Mouse (Mus musculus) kidney, embryonic 16.5 days (tissue): ENCODE data around the gene Prkag2. TPM values are rescaled to one million over a fixed set of nuclear protein-coding genes. Genes with fewer than 3 reads are reported as not detected.

Source experiments
- ATAC-seq: fragments of 200-750 bp; cut with Nextera tagmentation; 2 replicates; pipeline ENCODE4 v1.8.0; 2017; ENCODE audit warnings: moderate TSS enrichment; ENCODE audit not compliant: low FRiP score, low TSS enrichment
- H3K27ac ChIP-seq: fragments of 300-500 bp; sonication (generic); 2 replicates; pipeline ENCODE4 v1.5.1; 2014; ENCODE audit warnings: low read length
- H3K27me3 ChIP-seq: fragments of 300-500 bp; sonication (generic); 2 replicates; pipeline ENCODE4 v1.6.1; 2014; ENCODE audit warnings: low read length, control low read depth, mixed read lengths; ENCODE audit not compliant: insufficient read depth
- H3K36me3 ChIP-seq: fragments of 300-500 bp; sonication (generic); 2 replicates; pipeline ENCODE4 v1.6.1; 2014; ENCODE audit warnings: low read length, control low read depth, mixed read lengths; ENCODE audit not compliant: insufficient read depth
- H3K4me1 ChIP-seq: fragments of 300-500 bp; sonication (generic); 2 replicates; pipeline ENCODE4 v1.6.1; 2014; ENCODE audit warnings: low read length, control low read depth, mixed read lengths; ENCODE audit not compliant: insufficient read depth
- H3K4me2 ChIP-seq: fragments of 300-500 bp; sonication (generic); replicated peaks from 2 replicates; pipeline ENCODE4 v1.6.1; 2014; ENCODE audit warnings: low read depth, low read length
- H3K4me3 ChIP-seq: fragments of 300-500 bp; sonication (generic); 2 replicates; pipeline ENCODE4 v1.5.1; 2014; ENCODE audit warnings: mild to moderate bottlenecking, low read length
- H3K9ac ChIP-seq: fragments of 300-500 bp; sonication (generic); replicated peaks from 2 replicates; pipeline ENCODE4 v1.6.1; 2014; ENCODE audit warnings: low read length
- H3K9me3 ChIP-seq: fragments of 300-500 bp; sonication (generic); 2 replicates; pipeline ENCODE4 v1.6.1; 2016; ENCODE audit warnings: low read length, control low read depth
- WGBS: fragments of 180-500 bp; shearing (Covaris S2); extraction: QIAGEN DNeasy Blood & Tissue Kit; methylation state at CpG from one replicate; pipeline ENCODE4 v1.1.7; 2014; 5-methylcytosine and 5-hydroxymethylcytosine counted together
- polyA plus RNA-seq: library from polyadenylated mRNA; unstranded; fragments of >200 nt; fragmentation: Nextera tagmentation; extraction: Ambion mirVana; gene quantifications from 2 replicates; pipeline ENCODE4 v1.2.1, GENCODE M21; 2015

The Prkag2 gene
- polyA plus RNA-seq, 1 experiment from 2014 or later: 43.4 TPM

GRCm38 (mm10) chr5:24841662-24842273, 258.7 kb downstream of the Prkag2 start:
- no peaks in the 10 kb centered on the region for H3K27me3 ChIP-seq
- peaks cover 34% of the 10 kb centered on the region for H3K4me1 ChIP-seq
- peak overlapping the region; percentile 96 for H3K4me3 ChIP-seq
- no peaks in the 10 kb centered on the region for H3K9me3 ChIP-seq
- peak overlapping the region; percentile 76 for H3K4me2 ChIP-seq
- WGBS: 0% methylated on average over 49 of the region's 50 CpGs
- peak overlapping the region; percentile 100 for H3K27ac ChIP-seq
- peak overlapping the region; percentile 98 for H3K9ac ChIP-seq
- H3K36me3 ChIP-seq: no peaks in the 10 kb centered on the region
- peak; percentile 17 for ATAC-seq

- Histone ChIP-seq H3K9me3 (no peaks in the 10 kb centered on the region), H3K4me3 (peak overlapping the region; percentile 96), H3K4me2 (peak overlapping the region; percentile 76), H3K9ac (peak overlapping the region; percentile 98), H3K4me1 (peaks cover 38% of the 10 kb centered on the region), H3K27ac (no peak overlapping the region), H3K36me3 (no peaks in the 10 kb centered on the region), H3K27me3 (no peaks in the 10 kb centered on the region)
- 6% methylated on average over 11 of the region's 11 CpGs for WGBS
- ATAC-seq: no peak
Measured at GRCm38 (mm10) chr5:24840975-24841431, 259.4 kb downstream of the Prkag2 start.

GRCm38 (mm10) chr5:24834491-24834890, 266.0 kb downstream of the Prkag2 start:
- no peak for ATAC-seq
- no peaks in the 10 kb centered on the region for H3K9me3 ChIP-seq
- H3K9ac ChIP-seq: no peak overlapping the region
- peaks cover 19% of the 10 kb centered on the region; the same call in 1 of the 2 replicates for H3K4me1 ChIP-seq
- WGBS: 72% methylated on average over 5 of the region's 5 CpGs
- H3K4me2 ChIP-seq: no peak overlapping the region
- H3K4me3 ChIP-seq: no peak overlapping the region
- H3K27ac ChIP-seq: no peak overlapping the region
- H3K27me3 ChIP-seq: no peaks in the 10 kb centered on the region
- no peaks in the 10 kb centered on the region for H3K36me3 ChIP-seq

- no peaks in the 10 kb centered on the region for H3K36me3 ChIP-seq
Measured at GRCm38 (mm10) chr5:24831912-24832311, 268.5 kb downstream of the Prkag2 start.

GRCm38 (mm10) chr5:24828446-24828845, 272.0 kb downstream of the Prkag2 start:
- ATAC-seq: no peak
- H3K36me3 ChIP-seq: no peaks in the 10 kb centered on the region
- no peaks in the 10 kb centered on the region for H3K9me3 ChIP-seq
- no peaks in the 10 kb centered on the region for H3K27me3 ChIP-seq
- H3K27ac ChIP-seq: no peak overlapping the region
- no peak overlapping the region for H3K4me2 ChIP-seq
- H3K4me1 ChIP-seq: peaks cover 41% of the 10 kb centered on the region
- H3K9ac ChIP-seq: no peak overlapping the region
- H3K4me3 ChIP-seq: no peak overlapping the region
- WGBS: 91% methylated on average over 3 of the region's 3 CpGs

More at GRCm38 (mm10) chr5:24831912-24832311, 268.5 kb downstream of the Prkag2 start:
- no peaks in the 10 kb centered on the region for H3K9me3 ChIP-seq
- H3K4me3 ChIP-seq: no peak overlapping the region
- H3K4me1 ChIP-seq: peaks cover 17% of the 10 kb centered on the region; the same call in 1 of the 2 replicates
- ATAC-seq: no peak
- H3K4me2 ChIP-seq: no peak overlapping the region
- WGBS: 82% methylated on average over 3 of the region's 3 CpGs
- no peaks in the 10 kb centered on the region for H3K27me3 ChIP-seq
- H3K27ac ChIP-seq: no peak overlapping the region
- no peak overlapping the region for H3K9ac ChIP-seq

GRCm38 (mm10) chr5:24827173-24827572, 273.3 kb downstream of the Prkag2 start:
- 87% methylated on average over 2 of the region's 2 CpGs for WGBS
- no peaks in the 10 kb centered on the region for H3K36me3 ChIP-seq
- H3K9ac ChIP-seq: no peak overlapping the region

GRCm38 (mm10) chr5:24826056-24826770, 274.2 kb downstream of the Prkag2 start:
- no peak for ATAC-seq
- WGBS: 76% methylated on average over 9 of the region's 9 CpGs

More at GRCm38 (mm10) chr5:24827173-24827572, 273.3 kb downstream of the Prkag2 start:
- no peak for ATAC-seq
- Histone ChIP-seq H3K4me1 (peaks cover 42% of the 10 kb centered on the region), H3K27ac (no peak overlapping the region), H3K9me3 (no peaks in the 10 kb centered on the region), H3K4me2 (no peak overlapping the region), H3K4me3 (no peak overlapping the region), H3K27me3 (no peaks in the 10 kb centered on the region)

GRCm38 (mm10) chr5:24825365-24826055, 274.9 kb downstream of the Prkag2 start:
- WGBS: 55% methylated on average over 4 of the region's 4 CpGs
- H3K4me3 ChIP-seq: no peak overlapping the region
- H3K4me1 ChIP-seq: peaks cover 54% of the 10 kb centered on the region
- H3K27me3 ChIP-seq: no peaks in the 10 kb centered on the region
- no peak overlapping the region for H3K4me2 ChIP-seq
- no peaks in the 10 kb centered on the region for H3K9me3 ChIP-seq
- no peak overlapping the region for H3K27ac ChIP-seq
- H3K9ac ChIP-seq: no peak overlapping the region
- no peaks in the 10 kb centered on the region for H3K36me3 ChIP-seq
- ATAC-seq: peak; percentile 40; the same call in 1 of the 2 replicates

More at GRCm38 (mm10) chr5:24826056-24826770, 274.2 kb downstream of the Prkag2 start:
- Histone ChIP-seq H3K9me3 (no peaks in the 10 kb centered on the region), H3K4me1 (peaks cover 48% of the 10 kb centered on the region), H3K36me3 (no peaks in the 10 kb centered on the region), H3K4me2 (no peak overlapping the region), H3K4me3 (no peak overlapping the region), H3K27ac (no peak overlapping the region), H3K27me3 (no peaks in the 10 kb centered on the region), H3K9ac (no peak overlapping the region)

- Histone ChIP-seq H3K4me2 (no peak overlapping the region), H3K36me3 (no peaks in the 10 kb centered on the region), H3K27me3 (no peaks in the 10 kb centered on the region), H3K4me1 (peaks cover 55% of the 10 kb centered on the region), H3K27ac (no peak overlapping the region), H3K9ac (no peak overlapping the region), H3K4me3 (no peak overlapping the region), H3K9me3 (no peaks in the 10 kb centered on the region)
- WGBS: 53% methylated on average over 6 of the region's 6 CpGs
- no peak for ATAC-seq
Measured at GRCm38 (mm10) chr5:24823864-24824405, 276.5 kb downstream of the Prkag2 start.
